Mouse (Mus musculus) liver, adult 2 months (tissue): ENCODE measurements around the gene Chchd1. TPM values are rescaled to one million over a fixed set of nuclear protein-coding genes. Genes with fewer than 3 reads are reported as not detected.

Experiments
- DNase-seq: peaks from one replicate; pipeline ENCODE4 v3.0.0-alpha.2; 2011; ENCODE audit warnings: low read depth, low spot score; ENCODE audit errors: extremely low read depth
- H3K27ac ChIP-seq: fragments of 200-500 bp; replicated peaks from 2 replicates; pipeline ENCODE4 v1.5.1; 2012; ENCODE audit warnings: low read depth, mild to moderate bottlenecking, control low read depth, inconsistent platforms, low read length; ENCODE audit not compliant: insufficient read depth
- H3K27me3 ChIP-seq: fragments of 200-500 bp; 2 replicates; pipeline ENCODE4 v1.6.1; 2012; ENCODE audit warnings: mild to moderate bottlenecking, moderate library complexity, low read length, inconsistent platforms; ENCODE audit not compliant: control insufficient read depth, insufficient read depth
- H3K36me3 ChIP-seq: fragments of 200-500 bp; 2 replicates; pipeline ENCODE4 v1.6.1; 2012; ENCODE audit warnings: low read length, inconsistent platforms; ENCODE audit not compliant: control insufficient read depth, insufficient read depth
- H3K4me1 ChIP-seq: fragments of 200-500 bp; 2 replicates; pipeline ENCODE4 v1.6.1; 2011; ENCODE audit warnings: low read length; ENCODE audit not compliant: control insufficient read depth, insufficient read depth
- H3K4me3 ChIP-seq: fragments of 200-500 bp; 2 replicates; pipeline ENCODE4 v1.5.1; 2011; ENCODE audit warnings: low read depth, mild to moderate bottlenecking, control low read depth, low read length, moderate library complexity; ENCODE audit not compliant: insufficient read depth
- H3K79me2 ChIP-seq: fragments of 200-500 bp; 2 replicates; pipeline ENCODE4 v1.6.1; 2012; ENCODE audit warnings: inconsistent platforms, mild to moderate bottlenecking, low read length, moderate library complexity; ENCODE audit not compliant: control insufficient read depth, insufficient read depth
- H3K9ac ChIP-seq: fragments of 200-500 bp; 2 replicates; pipeline ENCODE4 v1.6.1; 2012; ENCODE audit warnings: low read depth, mild to moderate bottlenecking, control low read depth, inconsistent platforms, low read length
- CTCF ChIP-seq: fragments of 200-500 bp; IDR thresholded peaks from 2 replicates; pipeline ENCODE4 v1.5.1; 2011; ENCODE audit warnings: low read depth, low read length, control low read depth
- POLR2A ChIP-seq: fragments of 200-500 bp; IDR thresholded peaks from 2 replicates; pipeline ENCODE4 v1.6.1; 2011; ENCODE audit warnings: low read length, control low read depth; ENCODE audit not compliant: insufficient read depth; ENCODE audit errors: extremely low read depth
- WGBS: fragments of 180-500 bp; shearing (Covaris S2); methylation state at CpG from one replicate; pipeline ENCODE4 v1.1.7; 2018; 5-methylcytosine and 5-hydroxymethylcytosine counted together
- polyA plus RNA-seq: library from polyadenylated mRNA; depleted of rRNA; stranded (reverse); fragments of >200 nt; gene quantifications from 2 replicates; pipeline ENCODE4 v1.2.3, GENCODE M21; 2012
- total RNA-seq: library from RNA; depleted of rRNA; stranded (reverse); fragments of >200 nt; gene quantifications from 2 replicates; pipeline ENCODE4 v1.2.3, GENCODE M21; 2014

The Chchd1 gene
- total and polyA plus RNA-seq, 2 experiments = 23.8 to 112 TPM

DNA sequence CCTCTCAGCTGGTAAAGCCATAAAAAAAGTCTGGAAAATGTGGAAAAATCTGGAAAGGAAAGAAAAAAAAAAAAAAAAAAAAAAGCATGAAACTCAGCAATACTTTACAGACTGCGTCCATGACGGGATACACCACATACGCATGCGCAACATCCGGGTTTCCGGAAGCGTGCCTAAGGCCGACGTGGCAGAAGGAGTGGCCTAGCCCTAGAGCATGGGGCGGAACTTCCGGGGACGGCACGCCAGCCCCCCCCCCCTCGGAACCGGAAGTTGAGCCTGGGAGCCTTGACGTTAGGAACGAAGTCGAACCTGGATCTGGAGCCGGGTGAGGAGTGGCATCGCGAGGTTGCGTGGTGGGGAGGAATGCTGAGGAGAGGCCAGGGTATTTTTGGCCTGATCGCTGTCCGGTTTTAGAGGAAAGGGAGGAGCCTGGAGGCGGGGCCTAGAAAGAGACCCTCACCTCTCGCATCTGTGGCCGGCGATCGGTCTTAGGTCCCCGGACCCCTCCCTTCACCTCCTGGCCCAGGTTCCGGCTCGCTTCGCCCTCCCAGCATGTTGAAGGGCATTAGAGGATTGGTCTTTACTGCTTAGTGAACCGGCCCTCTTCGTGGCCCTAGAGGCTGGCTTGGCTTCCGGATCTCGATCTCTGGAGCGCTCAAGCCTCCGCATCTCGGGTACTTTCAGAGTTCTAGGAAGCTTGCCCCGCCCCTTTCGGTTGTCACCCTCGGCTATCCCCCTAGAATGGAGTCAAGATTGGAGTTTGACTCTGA, 28.6 kb upstream of the Chchd1 start, which contains the start of gene Sec24c:
Sec24c (plus strand) TSS at position 245 of the 770 bp plus-strand sequence.
- Histone ChIP-seq H3K4me3 (peak within 1 kb of the TSS; percentile 87), H3K79me2 (peaks cover 16% of the 10 kb centered on the region), H3K27me3 (no peaks in the 10 kb centered on the region), H3K27ac (peak within 1 kb of the TSS; percentile 93), H3K9ac (peak within 1 kb of the TSS; percentile 87), H3K36me3 (peaks cover 23% of the 10 kb centered on the region), H3K4me1 (peaks cover 24% of the 10 kb centered on the region)
- under 1% methylated on average over 43 of the region's 43 CpGs for WGBS
- DNase-seq = peak; percentile 94
- TF ChIP-seq POLR2A = peak; percentile 46; the same call in 1 of the 2 replicates
- TF ChIP-seq CTCF = no peak

DNA sequence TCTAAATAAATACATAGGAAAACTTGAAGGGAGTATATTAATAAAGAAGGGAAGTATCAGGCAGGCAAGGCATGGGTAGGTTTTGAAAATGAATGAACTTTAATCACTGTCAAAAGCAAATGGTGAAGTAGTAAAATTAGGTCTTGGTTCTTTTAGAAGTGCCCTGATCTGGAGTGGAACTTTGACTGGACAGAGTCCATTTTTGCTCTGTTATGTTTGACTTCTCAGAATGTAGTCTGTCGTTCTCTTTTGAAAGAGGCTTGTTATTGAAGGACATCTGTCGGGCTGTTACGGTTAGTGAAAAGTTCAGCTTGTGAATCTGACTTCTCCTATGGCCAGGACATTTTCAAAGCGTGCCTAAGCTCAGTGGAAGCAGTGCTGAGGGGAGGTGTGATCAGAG, 24.9 kb upstream of the Chchd1 start:
- no peaks in the 10 kb centered on the region for H3K27me3 ChIP-seq
- peak overlapping the region; percentile 64 for H3K9ac ChIP-seq
- peak; percentile 89 for DNase-seq
- H3K27ac ChIP-seq = peak overlapping the region; percentile 95
- 22% methylated on average over 4 of the region's 4 CpGs for WGBS
- peaks cover 26% of the 10 kb centered on the region for H3K4me1 ChIP-seq
- no peak for TF ChIP-seq CTCF
- TF ChIP-seq POLR2A = no peak
- peaks cover 25% of the 10 kb centered on the region for H3K79me2 ChIP-seq
- H3K4me3 ChIP-seq = peak overlapping the region; percentile 25; the same call in 1 of the 2 replicates
- peaks cover 46% of the 10 kb centered on the region for H3K36me3 ChIP-seq

DNA sequence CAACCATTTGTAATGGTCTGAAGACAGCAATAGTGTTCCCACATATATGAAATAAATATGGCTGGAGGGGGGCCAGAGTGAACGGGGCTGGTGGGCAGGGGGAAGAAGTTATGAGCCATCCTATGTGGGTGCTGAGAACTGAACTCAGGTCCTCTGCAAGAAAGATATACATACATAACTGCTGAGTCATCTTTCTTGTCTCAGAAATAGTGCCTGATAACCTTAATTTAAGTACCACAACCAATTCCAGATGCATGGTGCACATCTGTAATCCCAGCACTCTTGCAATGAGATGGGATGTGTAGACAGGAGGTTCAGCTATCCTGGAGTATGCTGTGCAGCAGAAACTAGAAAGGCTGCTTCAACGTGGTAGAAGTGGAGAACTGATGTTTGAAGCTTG, 21.1 kb upstream of the Chchd1 start:
- Histone ChIP-seq H3K9ac (no peak overlapping the region), H3K4me1 (peaks cover 16% of the 10 kb centered on the region), H3K27ac (no peak overlapping the region), H3K36me3 (peaks cover 71% of the 10 kb centered on the region), H3K79me2 (peaks cover 25% of the 10 kb centered on the region), H3K27me3 (no peaks in the 10 kb centered on the region), H3K4me3 (no peak overlapping the region)
- TF ChIP-seq POLR2A = no peak
- no peak for TF ChIP-seq CTCF
- 69% methylated on average over 2 of the region's 2 CpGs for WGBS
- DNase-seq = no peak

- H3K27ac ChIP-seq = 0 out of 2 replicates have a peak overlapping the region, but pooled peaks have one; percentile 13
- H3K9ac ChIP-seq = no peak overlapping the region
- TF ChIP-seq POLR2A (no peak), CTCF (no peak)
- DNase-seq = peak; percentile 35
- no peak overlapping the region for H3K4me3 ChIP-seq
- H3K4me1 ChIP-seq = peaks cover 13% of the 10 kb centered on the region
- H3K79me2 ChIP-seq = peaks cover 25% of the 10 kb centered on the region
- peaks cover 76% of the 10 kb centered on the region for H3K36me3 ChIP-seq
- 26% methylated on average over 3 of the region's 3 CpGs for WGBS
- no peaks in the 10 kb centered on the region for H3K27me3 ChIP-seq
Observed at GRCm38 (mm10) chr14:20682498-20682897, 20.3 kb upstream of the Chchd1 start.

GRCm38 (mm10) chr14:20686576-20686975, 16.2 kb upstream of the Chchd1 start:
- whole genome bisulfite sequencing = 96% methylated on average over 3 of the region's 3 CpGs
- Histone ChIP-seq H3K4me3 (no peak overlapping the region), H3K27me3 (no peaks in the 10 kb centered on the region), H3K27ac (no peak overlapping the region), H3K4me1 (peaks cover 3% of the 10 kb centered on the region; the same call in 1 of the 2 replicates), H3K9ac (no peak overlapping the region), H3K79me2 (peaks cover 13% of the 10 kb centered on the region; the same call in 1 of the 2 replicates), H3K36me3 (peaks cover 83% of the 10 kb centered on the region)
- no peak for DNase-seq
- TF ChIP-seq CTCF (no peak), POLR2A (no peak)

- WGBS = 93% methylated on average over 2 of the region's 2 CpGs
- Histone ChIP-seq H3K4me1 (no peaks in the 10 kb centered on the region), H3K9ac (no peak overlapping the region), H3K79me2 (peaks cover 10% of the 10 kb centered on the region; the same call in 1 of the 2 replicates), H3K36me3 (peaks cover 91% of the 10 kb centered on the region), H3K4me3 (no peak overlapping the region), H3K27ac (no peak overlapping the region), H3K27me3 (no peaks in the 10 kb centered on the region)
- TF ChIP-seq POLR2A (no peak), CTCF (no peak)
- DNase-seq = no peak
Observed at GRCm38 (mm10) chr14:20689009-20689408, 13.8 kb upstream of the Chchd1 start.
